Mouse (Mus musculus) thymus, adult 2 months (tissue): Measurements from ENCODE around the gene Gm527.

Experiments
- CTCF ChIP-seq: fragments of 200-500 bp; IDR thresholded peaks from 2 replicates; pipeline ENCODE4 v1.5.1; 2012; ENCODE audit warnings: mild to moderate bottlenecking, control low read depth, low read length, moderate library complexity, borderline replicate concordance; ENCODE audit not compliant: control insufficient read depth, poor library complexity, insufficient read depth; ENCODE audit errors: extremely low read depth
- POLR2A ChIP-seq: fragments of 200-500 bp; IDR thresholded peaks from 2 replicates; pipeline ENCODE4 v1.6.1; 2012; ENCODE audit warnings: mild to moderate bottlenecking, low read length, control low read depth, moderate library complexity; ENCODE audit not compliant: control insufficient read depth, poor library complexity, insufficient read depth; ENCODE audit errors: extremely low read depth

- TF ChIP-seq POLR2A (no peak), CTCF (no peak)
These were observed 46.9 kb downstream of the Gm527 start for GRCm38 (mm10) chr12:64964560-64964959.
